Mouse (Mus musculus): ENCODE data around the gene Ttyh1. TPM values are rescaled to one million over a fixed set of nuclear protein-coding genes. Genes with fewer than 3 reads are reported as not detected.

Ttyh1 gene
- 100 to 1,000 TPM; 292 to 311 TPM for total RNA-seq (2021)

- intact Hi-C loops (cut with DNase I), result no loop called here
- DNase-seq, result peak; percentile 68
Measured at GRCm38 (mm10) chr7:4119344-4119902, at the start of gene Ttyh1. Ttyh1 (plus strand) TSS chr7:4119408.

GRCm38 (mm10) chr7:4071066-4071465 lies 48.1 kb upstream of the Ttyh1 start:
- no peak for DNase-seq
- intact Hi-C loops (cut with DNase I), result no loop called here

GRCm38 (mm10) chr7:4073144-4073543 lies 46.1 kb upstream of the Ttyh1 start:
- intact Hi-C loops (cut with DNase I), result no loop called here
- DNase-seq, result no peak

GRCm38 (mm10) chr7:4079511-4079910 lies 39.7 kb upstream of the Ttyh1 start:
- DNase-seq, result no peak
- intact Hi-C loops (cut with DNase I), result no loop called here

GRCm38 (mm10) chr7:4080552-4080951 lies 38.7 kb upstream of the Ttyh1 start:
- no peak for DNase-seq
- intact Hi-C loops (cut with DNase I), result no loop called here

GRCm38 (mm10) chr7:4081706-4082105 lies 37.5 kb upstream of the Ttyh1 start:
- intact Hi-C loops (cut with DNase I), result no loop called here

GRCm38 (mm10) chr7:4082804-4083203 lies 36.4 kb upstream of the Ttyh1 start:
- DNase-seq, result no peak
- intact Hi-C loops (cut with DNase I), result no loop called here

More at GRCm38 (mm10) chr7:4081706-4082105, 37.5 kb upstream of the Ttyh1 start:
- no peak for DNase-seq

- no peak for DNase-seq
- intact Hi-C loops (cut with DNase I), result no loop called here
Measured at GRCm38 (mm10) chr7:4084161-4084560, 35.0 kb upstream of the Ttyh1 start.

- DNase-seq, result no peak
- intact Hi-C loops (cut with DNase I), result no loop called here
Measured at GRCm38 (mm10) chr7:4085562-4085961, 33.6 kb upstream of the Ttyh1 start.

- intact Hi-C loops (cut with DNase I), result no loop called here
- no peak for DNase-seq
Measured at GRCm38 (mm10) chr7:4087238-4087895, 31.8 kb upstream of the Ttyh1 start.

- intact Hi-C loops (cut with DNase I), result no loop called here
- DNase-seq, result no peak
Measured at GRCm38 (mm10) chr7:4087896-4088480, 31.2 kb upstream of the Ttyh1 start.

- intact Hi-C loops (cut with DNase I), result no loop called here
- DNase-seq, result no peak
Measured at GRCm38 (mm10) chr7:4088679-4089078, 30.5 kb upstream of the Ttyh1 start.

GRCm38 (mm10) chr7:4091170-4091569 lies 28.0 kb upstream of the Ttyh1 start:
- intact Hi-C loops (cut with DNase I), result no loop called here
- no peak for DNase-seq

GRCm38 (mm10) chr7:4098301-4098700 lies 20.9 kb upstream of the Ttyh1 start:
- no peak for DNase-seq
- intact Hi-C loops (cut with DNase I), result no loop called here

GRCm38 (mm10) chr7:4098832-4099231 lies 20.4 kb upstream of the Ttyh1 start:
- intact Hi-C loops (cut with DNase I), result no loop called here
- no peak for DNase-seq

- no peak for DNase-seq
- intact Hi-C loops (cut with DNase I), result no loop called here
Measured at GRCm38 (mm10) chr7:4101144-4101543, 18.1 kb upstream of the Ttyh1 start.

GRCm38 (mm10) chr7:4103411-4103810 lies 15.8 kb upstream of the Ttyh1 start:
- intact Hi-C loops (cut with DNase I), result no loop called here
- DNase-seq, result no peak

GRCm38 (mm10) chr7:4111766-4112165 lies 7.4 kb upstream of the Ttyh1 start:
- no peak for DNase-seq
- intact Hi-C loops (cut with DNase I), result no loop called here

GRCm38 (mm10) chr7:4117050-4117814 lies 2.0 kb upstream of the Ttyh1 start:
- peak; percentile 43 for DNase-seq
- intact Hi-C loops (cut with DNase I), result no loop called here

- peak; percentile 51 for DNase-seq
- intact Hi-C loops (cut with DNase I), result no loop called here
Measured at GRCm38 (mm10) chr7:4119976-4120921, 1.0 kb downstream of the Ttyh1 start.

All from left cerebral cortex, postnatal 4 days (tissue).